Mouse (Mus musculus): ENCODE data around the gene Tmem115. TPM values are rescaled to one million over a fixed set of nuclear protein-coding genes. Genes with fewer than 3 reads are reported as not detected.
"Not testable (repeated sequence)": the region's sequence is repeated elsewhere in the genome, so short reads cannot be mapped to it uniquely, and the experiment has no call there.

The Tmem115 gene
- total RNA-seq, 2 experiments from 2014 or later: 43.7 to 49.9 TPM

DNA sequence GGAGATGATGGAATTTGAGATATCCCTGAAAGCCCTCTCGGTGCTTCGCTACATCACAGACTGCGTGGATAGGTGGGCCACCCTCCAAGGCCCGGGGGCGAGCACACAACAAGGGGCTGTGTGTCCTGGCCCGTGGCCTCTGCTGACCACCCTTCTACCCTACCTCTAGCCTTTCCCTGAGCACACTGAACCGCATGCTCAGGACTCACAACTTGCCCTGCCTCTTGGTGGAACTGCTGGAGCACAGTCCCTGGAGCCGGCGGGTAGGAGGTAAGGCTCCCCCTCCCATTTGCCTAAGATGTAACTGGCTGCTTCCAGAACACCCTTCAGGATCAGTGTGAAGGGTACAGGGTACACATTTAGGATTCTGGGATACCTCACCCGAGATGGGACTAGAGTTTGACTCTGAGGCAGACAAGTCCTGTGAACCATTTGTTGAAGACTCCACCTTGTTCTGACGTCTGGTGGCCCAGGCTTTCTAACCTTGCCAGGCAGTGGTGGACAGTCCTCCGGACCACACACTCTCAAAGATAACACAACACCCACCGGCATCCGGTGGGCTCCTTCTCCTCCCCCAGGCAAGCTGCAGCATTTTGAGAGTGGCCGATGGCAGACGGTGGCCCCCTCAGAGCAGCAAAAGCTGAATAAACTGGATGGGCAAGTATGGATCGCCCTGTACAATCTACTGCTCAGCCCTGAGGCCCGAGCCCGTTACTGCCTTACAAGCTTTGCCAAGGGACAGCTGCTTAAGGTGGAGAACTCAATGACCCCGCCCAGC, 15.7 kb downstream of the Tmem115 start:
- DNase-seq: no peak

DNA sequence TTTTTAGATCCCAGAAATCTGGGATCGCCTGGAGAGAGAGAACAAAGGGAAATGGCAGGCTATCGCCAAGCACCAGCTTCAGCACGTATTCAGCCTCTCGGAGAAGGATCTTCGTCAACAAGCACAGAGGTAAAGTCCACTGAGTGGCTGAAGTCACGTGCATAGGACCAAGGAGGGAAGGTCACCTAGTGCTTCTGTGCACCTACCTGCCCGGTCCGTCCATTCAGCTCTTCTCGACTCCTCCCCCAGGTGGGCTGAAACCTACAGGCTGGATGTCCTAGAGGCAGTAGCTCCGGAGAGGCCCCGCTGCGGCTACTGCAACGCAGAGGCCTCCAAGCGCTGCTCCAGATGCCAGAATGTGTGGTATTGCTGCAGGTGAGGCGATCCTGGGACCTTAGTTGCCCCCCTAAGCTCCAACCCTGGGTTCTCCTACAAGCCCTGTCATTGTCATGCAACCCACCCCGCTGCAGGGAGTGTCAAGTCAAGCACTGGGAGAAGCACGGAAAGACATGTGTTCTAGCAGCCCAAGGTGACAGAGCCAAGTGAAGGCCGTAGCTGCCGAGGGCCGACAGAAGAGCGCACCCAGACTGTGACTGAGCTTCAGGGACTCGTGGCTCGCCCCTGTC, 16.9 kb downstream of the Tmem115 start:
- DNase-seq: no peak

DNA sequence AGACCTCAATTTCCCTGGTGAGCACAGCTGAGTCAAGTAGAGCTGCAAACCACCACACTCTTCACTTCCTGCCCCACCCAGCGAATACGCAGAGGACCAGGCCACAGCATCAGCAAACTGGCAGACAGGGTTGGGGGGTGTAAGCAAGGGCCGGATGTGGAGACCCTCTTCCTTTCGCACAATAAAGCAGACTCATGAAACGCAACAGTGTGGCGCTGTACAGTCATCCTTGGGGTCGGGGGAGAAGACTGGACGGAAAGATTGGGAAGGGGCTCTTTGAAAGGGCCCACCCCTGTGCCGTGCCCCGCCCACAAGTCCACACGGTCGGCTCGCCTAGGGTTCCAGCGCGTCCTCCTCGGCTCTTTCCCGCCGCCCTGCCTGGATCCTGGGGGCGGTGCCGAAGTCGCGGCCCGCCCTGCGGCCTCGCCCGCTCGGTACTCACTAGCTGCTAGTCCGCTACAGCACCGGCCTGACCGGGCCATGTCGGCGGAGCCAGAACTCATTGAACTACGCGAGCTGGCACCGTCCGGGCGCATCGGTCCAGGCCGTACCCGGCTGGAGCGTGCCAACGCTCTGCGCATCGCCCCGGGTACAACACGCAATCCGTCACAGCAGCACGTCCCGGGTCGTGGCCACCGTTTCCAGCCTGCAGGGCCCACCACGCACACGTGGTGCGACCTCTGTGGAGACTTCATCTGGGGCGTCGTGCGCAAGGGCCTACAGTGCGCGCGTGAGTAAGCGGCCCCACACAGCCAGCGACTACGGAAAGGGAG, 17.6 kb downstream of the Tmem115 start, which contains the start of gene Rassf1:
Gene Rassf1, plus strand, starts transcription at position 439 of the 773 bp plus-strand sequence.
- peak; percentile 85 for DNase-seq

DNA sequence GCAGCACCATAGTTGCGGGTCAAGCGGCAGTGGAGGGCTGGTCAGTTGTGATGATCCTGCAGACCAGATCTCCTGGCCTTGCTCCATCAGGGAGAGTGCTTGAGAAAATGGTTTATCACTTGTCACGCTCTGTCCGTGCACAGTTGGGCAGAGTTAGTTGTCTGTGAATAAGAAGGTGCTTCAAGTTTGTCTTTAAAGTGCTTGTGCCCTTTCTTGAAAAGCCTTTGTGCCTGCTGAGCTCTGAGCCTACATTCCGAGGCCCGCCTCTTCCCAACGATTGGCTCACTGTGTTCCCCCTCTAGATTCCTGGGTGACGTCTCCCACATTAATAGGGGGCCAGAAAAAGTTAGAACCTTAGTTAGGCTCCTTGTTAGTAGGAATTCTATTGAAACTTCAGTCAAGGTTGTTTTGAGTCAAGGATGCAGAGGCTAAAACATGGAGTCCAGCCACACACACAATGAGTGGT, 18.2 kb downstream of the Tmem115 start:
- no peak for DNase-seq

DNA sequence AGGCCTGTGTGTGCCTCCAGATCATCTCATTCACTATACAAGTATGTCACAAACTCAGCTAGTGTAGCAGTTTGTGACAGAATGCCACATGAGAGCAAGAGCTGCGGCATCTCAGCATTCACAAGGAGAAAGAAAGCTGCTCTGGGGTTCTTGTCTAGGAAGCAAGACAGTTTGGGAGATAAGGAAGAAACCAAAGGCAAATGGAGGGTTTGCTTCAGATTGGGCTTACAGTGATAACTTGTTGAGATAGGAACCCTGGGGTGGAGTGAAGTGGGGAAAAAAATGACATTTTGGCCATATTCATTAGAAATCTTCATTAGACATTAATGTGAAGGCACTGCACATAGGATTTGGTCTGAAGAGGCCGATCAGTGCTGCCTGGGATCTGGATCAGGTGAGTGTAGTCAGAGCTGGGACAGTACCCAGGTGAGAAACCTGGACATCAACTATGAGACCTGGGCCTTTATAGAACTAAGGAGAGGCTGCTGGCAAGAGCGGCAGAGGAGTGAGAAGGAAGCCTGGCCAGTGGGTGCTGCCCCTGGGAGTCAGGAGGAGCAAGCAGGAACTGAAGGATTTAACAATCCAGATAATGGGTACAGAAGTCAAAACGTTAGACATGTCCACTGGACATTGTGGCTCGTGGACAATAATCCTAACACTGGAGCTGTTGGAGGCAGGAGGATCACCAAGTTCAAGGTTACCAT, 19.1 kb downstream of the Tmem115 start:
- DNase-seq: no peak

DNA sequence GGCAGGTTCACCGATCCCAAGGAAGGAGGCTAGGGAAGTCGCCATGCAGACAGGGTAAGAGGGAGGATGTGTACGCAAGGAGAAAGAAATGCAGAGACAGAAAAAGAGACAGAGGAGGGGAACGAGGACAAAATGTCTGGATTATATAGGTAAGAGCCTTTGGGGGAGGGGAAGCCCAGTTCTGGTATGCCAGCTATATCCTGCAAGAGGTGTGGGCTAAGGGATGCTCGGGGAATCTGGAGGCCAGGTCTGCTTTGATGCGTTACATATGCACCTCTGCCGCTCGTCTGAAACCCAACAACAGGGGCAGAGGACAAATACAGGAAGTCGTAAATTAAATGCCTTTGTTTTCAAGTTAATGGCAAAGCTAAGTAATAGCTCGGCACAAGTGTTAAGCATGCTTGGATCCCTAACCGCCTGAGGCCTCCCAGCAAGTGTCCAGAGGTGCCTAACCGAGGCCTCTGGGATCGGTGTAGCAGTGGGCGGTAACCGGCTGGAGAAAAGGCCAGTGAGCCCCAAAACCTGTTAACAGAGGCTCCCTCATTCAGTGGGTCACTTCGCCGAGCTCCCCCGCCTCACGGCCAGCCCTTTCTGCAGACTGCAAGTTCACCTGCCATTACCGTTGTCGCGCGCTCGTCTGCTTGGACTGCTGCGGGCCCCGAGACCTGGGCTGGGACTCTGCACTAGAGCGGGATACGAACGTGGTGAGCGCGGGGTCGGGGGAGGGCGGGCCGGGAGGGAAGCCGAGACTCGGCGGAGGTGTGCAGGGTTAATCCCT, 20.0 kb downstream of the Tmem115 start:
- DNase-seq: peak in 1 of 2 experiments; percentile 49

GRCm38 (mm10) chr9:107554319-107554825, 20.6 kb downstream of the Tmem115 start:
- peak; percentile 94 to 96 for DNase-seq

DNA sequence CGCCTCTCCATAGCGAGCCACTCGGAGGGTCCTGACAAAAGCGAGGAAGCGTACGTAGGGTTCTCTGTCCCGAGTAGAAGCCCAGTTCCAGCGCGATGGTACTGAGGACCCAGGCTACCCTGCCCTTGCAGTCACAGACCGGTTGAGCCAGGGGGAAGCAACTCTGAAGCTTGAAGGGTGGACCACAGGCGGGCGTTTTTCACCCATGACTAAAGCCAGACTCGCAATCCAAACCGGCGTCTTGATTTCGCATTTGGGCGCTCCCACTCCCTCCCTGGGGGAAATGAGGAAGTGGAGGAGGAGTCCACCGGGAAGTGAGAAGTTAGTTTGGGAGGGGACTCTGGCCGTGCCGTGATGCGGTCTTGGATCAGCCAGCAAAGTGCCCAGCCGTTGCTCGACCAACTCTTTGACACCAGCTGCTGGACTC, 21.3 kb downstream of the Tmem115 start:
- DNase-seq: peak; percentile 67 to 72

DNA sequence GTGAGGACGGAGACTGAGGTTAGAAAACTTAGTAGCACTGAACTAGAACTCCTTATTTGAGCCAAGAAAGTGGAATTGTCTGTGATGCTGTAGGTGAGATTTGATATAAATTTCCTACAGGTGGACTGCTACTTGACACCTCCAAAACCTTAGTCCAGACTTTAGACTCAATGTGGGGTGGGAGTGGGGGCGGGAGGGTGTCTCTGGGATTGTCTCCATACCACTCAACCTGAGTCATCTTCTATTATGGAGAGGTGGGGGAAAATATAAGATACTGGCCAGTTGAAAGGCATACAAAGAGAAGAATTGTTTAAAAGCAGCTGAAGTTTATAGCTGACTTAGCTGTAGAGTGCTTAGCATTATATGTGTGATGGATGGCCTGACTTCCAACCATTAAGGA, 22.0 kb downstream of the Tmem115 start:
- DNase-seq: no peak

DNA sequence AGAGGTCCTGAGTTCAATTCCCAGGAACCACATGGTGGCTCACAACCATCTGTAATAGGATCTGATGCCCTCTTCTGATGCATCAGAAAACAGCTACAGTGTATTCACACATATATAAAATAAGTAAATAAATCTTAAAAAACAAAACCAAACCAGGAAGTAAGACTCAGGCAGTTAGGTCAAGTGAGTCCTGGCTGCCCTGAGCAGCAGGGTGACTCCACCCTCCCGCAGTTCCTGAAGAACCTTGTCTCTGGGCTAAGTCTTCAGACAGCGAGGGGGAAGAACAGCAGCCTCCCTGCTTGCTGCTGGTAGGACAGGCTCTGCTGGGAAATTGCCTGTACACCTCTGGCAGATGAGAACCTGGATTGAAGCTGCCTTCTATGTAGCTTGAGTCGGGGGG, 22.6 kb downstream of the Tmem115 start:
- DNase-seq: no peak

- DNase-seq: peak; percentile 96 to 97
Measured at GRCm38 (mm10) chr9:107563029-107563581, 29.4 kb downstream of the Tmem115 start, which contains the start of gene Tusc2. Gene Tusc2 (plus strand): TSS chr9:107563255.

DNA sequence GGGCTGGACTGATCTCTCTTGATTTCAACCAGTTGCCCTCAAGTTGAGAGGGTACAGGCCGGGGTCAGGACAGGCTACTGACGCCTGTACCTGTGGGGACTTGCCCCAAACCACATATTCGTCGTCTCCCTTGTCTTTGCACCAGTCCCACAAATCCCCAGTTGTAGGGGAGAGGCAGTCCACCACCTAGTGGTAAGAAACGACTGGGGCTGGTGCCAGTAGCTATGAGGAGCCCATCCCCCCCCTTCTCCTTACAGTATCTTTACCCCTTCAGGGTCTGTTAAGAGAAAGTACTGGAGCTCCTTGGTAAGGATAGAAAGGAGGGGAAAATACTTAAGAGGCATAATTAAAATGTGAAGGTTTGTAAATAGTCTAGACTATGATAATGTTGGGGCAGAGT, 31.8 kb downstream of the Tmem115 start:
- not testable (repeated sequence) for DNase-seq

DNA sequence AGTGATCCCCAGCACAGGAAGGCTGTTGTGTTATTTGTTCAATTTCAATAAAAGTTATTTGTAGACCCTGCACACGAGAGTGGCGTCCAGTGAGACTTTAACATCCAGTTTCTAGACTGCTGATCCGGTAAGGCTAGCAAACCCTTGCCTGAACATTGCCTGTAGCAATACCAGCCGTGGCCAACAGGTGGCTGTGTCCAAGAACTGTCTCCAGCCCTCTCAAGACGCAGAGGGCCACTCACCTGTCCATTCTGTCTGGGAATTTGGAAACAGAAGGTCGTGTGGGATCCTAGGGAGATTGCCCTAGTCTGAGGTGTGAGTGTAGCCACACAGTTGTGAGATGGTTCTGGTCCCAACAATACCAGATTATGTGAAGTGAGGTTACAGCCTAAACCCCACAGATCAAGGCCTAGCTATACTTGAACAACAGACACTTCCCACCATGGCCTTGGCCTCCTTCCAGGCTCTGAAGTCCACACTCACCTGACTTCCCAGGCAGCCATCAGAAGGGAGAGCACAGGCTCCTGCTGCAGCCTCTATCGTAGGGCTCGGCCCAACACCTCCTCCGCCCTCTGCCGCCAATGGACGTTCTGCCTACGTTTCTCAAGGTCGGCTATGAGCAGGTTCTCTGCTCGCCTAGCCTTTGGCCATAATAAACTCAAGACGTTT, 32.4 kb downstream of the Tmem115 start:
- DNase-seq: peak; percentile 90

DNA sequence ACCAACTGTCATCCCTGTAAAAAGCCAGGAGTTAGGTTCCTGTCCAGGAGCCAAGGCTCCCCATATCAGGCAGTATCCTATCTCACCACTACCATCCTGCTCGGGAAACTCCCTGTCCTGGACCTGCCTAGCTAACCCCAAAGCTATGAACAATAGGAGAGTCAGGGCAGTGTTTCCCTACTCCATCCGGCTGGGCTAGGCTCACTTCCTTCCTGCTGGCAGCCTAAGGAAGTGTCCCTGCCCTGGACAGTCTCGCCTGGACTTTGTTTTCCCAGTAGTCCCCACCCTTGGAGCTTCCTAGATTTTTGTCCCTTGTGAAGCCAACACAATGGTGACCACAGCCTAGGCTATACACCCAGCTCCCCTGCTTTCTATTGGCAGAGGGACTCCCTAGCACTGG, 33.1 kb downstream of the Tmem115 start:
- DNase-seq: peak; percentile 49 to 52

GRCm38 (mm10) chr9:107567702-107568319, 34.1 kb downstream of the Tmem115 start, which contains the start of gene Hyal2:
Gene Hyal2 (plus strand): TSS chr9:107567945.
- DNase-seq: peak; percentile 58 to 79

- peak; percentile 91 to 93 for DNase-seq
Measured at GRCm38 (mm10) chr9:107568331-107569261, 34.9 kb downstream of the Tmem115 start.

GRCm38 (mm10) chr9:107569270-107569669, 35.5 kb downstream of the Tmem115 start:
- DNase-seq: no peak

GRCm38 (mm10) chr9:107570016-107570415, 36.3 kb downstream of the Tmem115 start:
- DNase-seq: no peak

Measured in adrenal gland, postnatal 36 days (tissue).